ENCODE assay signal across 11 mouse cellular contexts in genomic region chr4:106707957-106708356, GRCm38 (mm10). TPM values are rescaled to one million over a fixed set of nuclear protein-coding genes. Genes with fewer than 3 reads are reported as not detected.
DNase-seq lines count a peak whose midpoint lies in the region; ATAC-seq and TF ChIP-seq lines count a peak whose summit lies in the region.
"Had no signal": no experiment of that assay in that cellular context is flagged by ENCODE, and none has a peak within 500 bp of the region (broad histone marks: within the 10 kb centered on the region; RNA-seq: fewer than 3 reads in every experiment).

No protein-coding gene starts in this region.

- DNase-seq in heart, embryonic 10.5 days (ENCODE audit: low spot score): no peak
- no peak for DNase-seq in heart, postnatal 36 days
- DNase-seq in neural tube, embryonic 10.5 days (ENCODE audit: extremely low spot score, low spot score): no peak
- no peak for DNase-seq in limb, embryonic 14.5 days (ENCODE audit: low spot score)
- DNase-seq in embryo, embryonic 11 days: no peak
- no peak for DNase-seq in spleen, postnatal 36 days (ENCODE audit: low spot score in 2 of 2)

- intact Hi-C loops in heart, postnatal 36 days (cut with DNase I): loop anchor here (1.0 to 10.0 kb wide), 4 partner anchors 77 to 457 kb away; no protein-coding TSS in a partner anchor

- ATAC-seq in neural tube, embryonic 12.5 days (ENCODE audit: low FRiP score, low read depth): no peak
- 0 out of 2 replicates have a peak, but pooled peaks have one; percentile 9 for ATAC-seq in limb, embryonic 14.5 days (ENCODE audit: low FRiP score, low read depth)
- peak; percentile 38; the same call in 1 of the 2 replicates for ATAC-seq in stomach, embryonic 16.5 days (ENCODE audit: insufficient read depth, low FRiP score)

- H3K4me2 ChIP-seq in neural tube, embryonic 12.5 days (replicated peaks): 0 out of 2 replicates have a peak overlapping the region, but pooled peaks have one; percentile 26
- peak overlapping the region; percentile 37 for H3K4me2 ChIP-seq in limb, embryonic 14.5 days (replicated peaks; ENCODE audit: low read depth, low read length, severe bottlenecking)
- peak overlapping the region; percentile 41; the same call in 1 of the 2 replicates for H3K4me2 ChIP-seq in stomach, embryonic 16.5 days (ENCODE audit: low read depth, low read length)

- H3K27ac ChIP-seq in heart, embryonic 10.5 days: peak overlapping the region; percentile 37; the same call in 1 of the 2 replicates
- H3K27ac ChIP-seq in neural tube, embryonic 12.5 days: no peak overlapping the region
- no peak overlapping the region for H3K27ac ChIP-seq in limb, embryonic 14.5 days (replicated peaks; ENCODE audit: low read depth, low read length)
- H3K27ac ChIP-seq in stomach, embryonic 16.5 days (ENCODE audit: low read length): no peak overlapping the region

- no peak overlapping the region for H3K9ac ChIP-seq in neural tube, embryonic 12.5 days
- no peak overlapping the region for H3K9ac ChIP-seq in limb, embryonic 14.5 days (ENCODE audit: low read depth, low read length, severe bottlenecking)
- H3K9ac ChIP-seq in stomach, embryonic 16.5 days (ENCODE audit: low read length): 0 out of 2 replicates have a peak overlapping the region, but pooled peaks have one; percentile 36

- H3K4me1 ChIP-seq in heart, embryonic 10.5 days: peaks cover 16% of the 10 kb centered on the region
- peaks cover 4% of the 10 kb centered on the region; the same call in 1 of the 2 replicates for H3K4me1 ChIP-seq in neural tube, embryonic 12.5 days
- H3K4me1 ChIP-seq in limb, embryonic 14.5 days (ENCODE audit: control insufficient read depth, insufficient read depth, low read length): no peaks in the 10 kb centered on the region; the same call in 1 of the 2 replicates
- peaks cover 8% of the 10 kb centered on the region; the same call in 1 of the 2 replicates for H3K4me1 ChIP-seq in stomach, embryonic 16.5 days (ENCODE audit: control insufficient read depth, insufficient read depth, low read length)

- peaks cover 33% of the 10 kb centered on the region for H3K27me3 ChIP-seq in heart, embryonic 10.5 days (ENCODE audit: insufficient read depth, poor library complexity, severe bottlenecking)
- no peaks in the 10 kb centered on the region for H3K27me3 ChIP-seq in neural tube, embryonic 12.5 days (replicated peaks)
- no peaks in the 10 kb centered on the region for H3K27me3 ChIP-seq in limb, embryonic 14.5 days (ENCODE audit: control insufficient read depth, insufficient read depth, low read length)
- H3K27me3 ChIP-seq in stomach, embryonic 16.5 days (ENCODE audit: control insufficient read depth, insufficient read depth, low read length): no peaks in the 10 kb centered on the region

- TF ChIP-seq POLR2A in limb, embryonic 14.5 days (IDR thresholded peaks at IDR 0.05; ENCODE audit: borderline replicate concordance, extremely low read depth, insufficient read depth, insufficient read length): no peak

- WGBS in heart, embryonic 10.5 days: 29% methylated on average over 5 of the region's 5 CpGs
- 36% methylated on average over 5 of the region's 5 CpGs for WGBS in neural tube, embryonic 12.5 days
- WGBS in limb, embryonic 14.5 days: 53% methylated on average over 5 of the region's 5 CpGs
- 36% methylated on average over 5 of the region's 5 CpGs for WGBS in stomach, embryonic 16.5 days

- H3K9me3 ChIP-seq in heart, embryonic 10.5 days: no peaks in the 10 kb centered on the region
- no peaks in the 10 kb centered on the region for H3K9me3 ChIP-seq in neural tube, embryonic 12.5 days
- H3K9me3 ChIP-seq in limb, embryonic 14.5 days (ENCODE audit: control insufficient read depth, low read length): no peaks in the 10 kb centered on the region
- no peaks in the 10 kb centered on the region for H3K9me3 ChIP-seq in stomach, embryonic 16.5 days (replicated peaks; ENCODE audit: control insufficient read depth, low read length)

- H3K4me3 ChIP-seq in heart, embryonic 10.5 days: peak overlapping the region; percentile 36
- H3K4me3 ChIP-seq in neural tube, embryonic 12.5 days: no peak overlapping the region
- H3K4me3 ChIP-seq in limb, embryonic 14.5 days (replicated peaks; ENCODE audit: low read length): peak overlapping the region; percentile 9; the same call in 1 of the 2 replicates
- H3K4me3 ChIP-seq in stomach, embryonic 16.5 days (replicated peaks; ENCODE audit: low read length): no peak overlapping the region
- H3K4me3 ChIP-seq: erythroblast, embryonic 14.5 days had no signal

- H3K36me3 ChIP-seq in heart, embryonic 10.5 days: no peaks in the 10 kb centered on the region
- H3K36me3 ChIP-seq in neural tube, embryonic 12.5 days: no peaks in the 10 kb centered on the region
- no peaks in the 10 kb centered on the region for H3K36me3 ChIP-seq in limb, embryonic 14.5 days (ENCODE audit: control insufficient read depth, insufficient read depth, low read length)
- no peaks in the 10 kb centered on the region for H3K36me3 ChIP-seq in stomach, embryonic 16.5 days (ENCODE audit: control insufficient read depth, insufficient read depth, low read length)

RNA-seq across cellular contexts. Expression of gene Mroh7, which starts 22.8 kb away (rescaled TPM):
- 0.43 and 0.83 TPM in 2 replicates for polyA plus RNA-seq in heart, embryonic 10.5 days (2016; fragmentation: Nextera tagmentation; extraction: Ambion mirVana)
- total RNA-seq in heart, postnatal 36 days (2021): under 1 TPM; 0.08 to 0.27 TPM
- 0.27 and 0.34 TPM in 2 replicates for polyA plus RNA-seq in neural tube, embryonic 12.5 days (2016; fragmentation: Nextera tagmentation; extraction: Ambion mirVana)
- polyA plus RNA-seq in limb, embryonic 14.5 days (2012; rRNA removed): 2.8 and 7.1 TPM in 2 replicates
- polyA plus RNA-seq in limb, embryonic 14.5 days (2014; fragmentation: Nextera tagmentation; extraction: Ambion mirVana): 0.35 and 0.63 TPM in 2 replicates
- polyA plus RNA-seq in stomach, embryonic 16.5 days (2015; fragmentation: Nextera tagmentation; extraction: Ambion mirVana): 0.14 TPM in 1 of 2 replicates, not detected in the other
- polyA plus RNA-seq: erythroblast, embryonic 14.5 days had no signal

RNA-seq across cellular contexts. Expression of gene Fam151a, which starts 25.7 kb away (rescaled TPM):
- 0.23 and 0.33 TPM in 2 replicates for polyA plus RNA-seq in heart, embryonic 10.5 days (2016; fragmentation: Nextera tagmentation; extraction: Ambion mirVana)
- total RNA-seq in heart, postnatal 36 days (2021): under 1 TPM; 0.27 to 0.86 TPM
- not detected in 2 replicates for polyA plus RNA-seq in neural tube, embryonic 12.5 days (2016; fragmentation: Nextera tagmentation; extraction: Ambion mirVana)
- 0.35 and 0.43 TPM in 2 replicates for polyA plus RNA-seq in limb, embryonic 14.5 days (2012; rRNA removed)
- polyA plus RNA-seq in limb, embryonic 14.5 days (2014; fragmentation: Nextera tagmentation; extraction: Ambion mirVana): 0.19 and 1.1 TPM in 2 replicates
- 5.4 and 7.7 TPM in 2 replicates for polyA plus RNA-seq in stomach, embryonic 16.5 days (2015; fragmentation: Nextera tagmentation; extraction: Ambion mirVana)
- total RNA-seq: layer of hippocampus, adult 18-20 months had no signal
- polyA plus RNA-seq: brain, embryonic 14.5 days; erythroblast, embryonic 14.5 days had no signal

RNA-seq across cellular contexts. Expression of gene Ttc4, which starts 29.2 kb away (rescaled TPM):
- polyA plus RNA-seq in heart, embryonic 10.5 days (2016; fragmentation: Nextera tagmentation; extraction: Ambion mirVana): 71.7 and 86.0 TPM in 2 replicates
- 10 to 100 TPM; 17.8 to 18.4 TPM for total RNA-seq in heart, postnatal 36 days (2021)
- 98.2 and 106 TPM in 2 replicates for polyA plus RNA-seq in neural tube, embryonic 12.5 days (2016; fragmentation: Nextera tagmentation; extraction: Ambion mirVana)
- polyA plus RNA-seq in limb, embryonic 14.5 days (2012; rRNA removed): 147 and 167 TPM in 2 replicates
- polyA plus RNA-seq in limb, embryonic 14.5 days (2014; fragmentation: Nextera tagmentation; extraction: Ambion mirVana): 75.0 and 92.1 TPM in 2 replicates
- polyA plus RNA-seq in stomach, embryonic 16.5 days (2015; fragmentation: Nextera tagmentation; extraction: Ambion mirVana): 82.7 and 83.3 TPM in 2 replicates

RNA-seq across cellular contexts. Expression of gene Pars2, which starts 57.1 kb away (rescaled TPM):
- polyA plus RNA-seq in heart, embryonic 10.5 days (2016; fragmentation: Nextera tagmentation; extraction: Ambion mirVana): 14.9 and 16.9 TPM in 2 replicates
- total RNA-seq in heart, postnatal 36 days (2021): 1 to 10 TPM; 3.2 to 5.6 TPM
- polyA plus RNA-seq in neural tube, embryonic 12.5 days (2016; fragmentation: Nextera tagmentation; extraction: Ambion mirVana): 10.1 and 11.8 TPM in 2 replicates
- 14.3 and 14.6 TPM in 2 replicates for polyA plus RNA-seq in limb, embryonic 14.5 days (2012; rRNA removed)
- polyA plus RNA-seq in limb, embryonic 14.5 days (2014; fragmentation: Nextera tagmentation; extraction: Ambion mirVana): 14.0 and 14.2 TPM in 2 replicates
- 12.8 and 13.8 TPM in 2 replicates for polyA plus RNA-seq in stomach, embryonic 16.5 days (2015; fragmentation: Nextera tagmentation; extraction: Ambion mirVana)

Comparison
In these comparisons a context has a peak if more than half of its experiments do, and no peak if none do; other contexts are left out.
1. H3K4me3 ChIP-seq: peak in heart, embryonic 10.5 days (single experiment) and limb, embryonic 14.5 days (single experiment); none in neural tube, embryonic 12.5 days (single experiment) and stomach, embryonic 16.5 days (single experiment).
2. Peak in every context shown above with its lines, with median percentiles within 50 percentile points of each other: H3K4me2 ChIP-seq.